Mouse (Mus musculus): ENCODE results near the gene Fam111a. TPM values are rescaled to one million over a fixed set of nuclear protein-coding genes. Genes with fewer than 3 reads are reported as not detected.
"Not testable (repeated sequence)": the region's sequence is repeated elsewhere in the genome, so short reads cannot be mapped to it uniquely, and the experiment has no call there.

Gene Fam111a
- 161 and 174 TPM in 2 replicates for total RNA-seq (2017)

- ATAC-seq (replicated peaks in 1 of 2; ENCODE audit: insufficient read depth in 1 of 2, low FRiP score in 2 of 2, low TSS enrichment in 1 of 2, low read depth in 1 of 2, poor library complexity in 2 of 2, severe bottlenecking in 2 of 2), result not testable (repeated sequence)
Observed at GRCm38 (mm10) chr19:12545440-12545839, at the start of gene Fam111a. TSS of gene Fam111a (plus strand) at chr19:12545740.

DNA sequence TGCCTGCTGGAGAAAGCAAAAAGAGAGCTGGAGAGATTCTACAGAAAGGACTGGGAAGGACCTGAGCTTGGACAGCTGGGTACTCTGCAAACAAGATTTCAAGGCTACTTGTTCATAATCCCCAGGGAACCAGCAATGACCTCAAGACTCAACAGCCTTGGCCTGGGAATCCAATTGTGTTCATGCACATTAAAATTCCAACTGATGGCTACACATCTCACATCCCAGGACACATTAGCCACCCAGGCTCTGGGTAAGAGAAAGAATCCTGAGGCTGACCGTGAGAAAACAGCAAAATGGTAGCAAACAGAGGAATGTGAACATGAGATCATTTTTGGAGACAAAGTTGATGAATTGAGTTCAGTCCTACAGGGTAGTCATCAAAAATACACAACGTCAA is 49.3 kb upstream of the Fam111a start:
- no peak for ATAC-seq (replicated peaks in 1 of 2; ENCODE audit: insufficient read depth in 1 of 2, low FRiP score in 2 of 2, low TSS enrichment in 1 of 2, low read depth in 1 of 2, poor library complexity in 2 of 2, severe bottlenecking in 2 of 2)

DNA sequence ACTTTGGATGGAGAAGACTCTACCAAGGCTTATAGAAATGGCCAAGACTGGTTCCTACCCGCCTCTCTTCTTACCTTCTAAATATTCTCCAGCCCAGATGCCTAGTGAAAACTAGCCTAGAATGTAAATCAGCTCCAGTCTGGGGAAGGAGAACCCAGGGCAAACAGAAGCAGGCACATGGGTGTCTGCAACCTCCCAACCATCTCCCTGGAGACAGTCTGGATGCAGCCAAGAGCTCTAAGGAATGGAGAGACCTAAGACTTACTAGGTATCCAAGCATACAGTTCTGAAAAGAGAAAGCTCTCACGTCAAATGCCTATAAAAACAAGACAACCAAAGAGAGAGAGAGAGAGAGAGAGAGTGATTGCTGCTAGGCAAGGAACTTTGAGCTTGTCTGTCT is 47.6 kb upstream of the Fam111a start:
- no peak for ATAC-seq (replicated peaks in 1 of 2; ENCODE audit: insufficient read depth in 1 of 2, low FRiP score in 2 of 2, low TSS enrichment in 1 of 2, low read depth in 1 of 2, poor library complexity in 2 of 2, severe bottlenecking in 2 of 2)

- no peak for ATAC-seq (replicated peaks in 1 of 2; ENCODE audit: insufficient read depth in 1 of 2, low FRiP score in 2 of 2, low TSS enrichment in 1 of 2, low read depth in 1 of 2, poor library complexity in 2 of 2, severe bottlenecking in 2 of 2)
Observed at GRCm38 (mm10) chr19:12498321-12498720, 47.2 kb upstream of the Fam111a start.

- no peak for ATAC-seq (replicated peaks in 1 of 2; ENCODE audit: insufficient read depth in 1 of 2, low FRiP score in 2 of 2, low TSS enrichment in 1 of 2, low read depth in 1 of 2, poor library complexity in 2 of 2, severe bottlenecking in 2 of 2)
Observed at GRCm38 (mm10) chr19:12498941-12499340, 46.6 kb upstream of the Fam111a start.

GRCm38 (mm10) chr19:12499485-12499884 is 46.1 kb upstream of the Fam111a start:
- ATAC-seq (replicated peaks in 1 of 2; ENCODE audit: insufficient read depth in 1 of 2, low FRiP score in 2 of 2, low TSS enrichment in 1 of 2, low read depth in 1 of 2, poor library complexity in 2 of 2, severe bottlenecking in 2 of 2), result no peak

- ATAC-seq (replicated peaks in 1 of 2; ENCODE audit: insufficient read depth in 1 of 2, low FRiP score in 2 of 2, low TSS enrichment in 1 of 2, low read depth in 1 of 2, poor library complexity in 2 of 2, severe bottlenecking in 2 of 2), result no peak
Observed at GRCm38 (mm10) chr19:12500124-12500523, 45.4 kb upstream of the Fam111a start.

- ATAC-seq (replicated peaks in 1 of 2; ENCODE audit: insufficient read depth in 1 of 2, low FRiP score in 2 of 2, low TSS enrichment in 1 of 2, low read depth in 1 of 2, poor library complexity in 2 of 2, severe bottlenecking in 2 of 2), result peak in 1 of 2 experiments; percentile 15; a peak in 1 of 4 replicates
Observed at GRCm38 (mm10) chr19:12500881-12501311, 44.6 kb upstream of the Fam111a start.

DNA sequence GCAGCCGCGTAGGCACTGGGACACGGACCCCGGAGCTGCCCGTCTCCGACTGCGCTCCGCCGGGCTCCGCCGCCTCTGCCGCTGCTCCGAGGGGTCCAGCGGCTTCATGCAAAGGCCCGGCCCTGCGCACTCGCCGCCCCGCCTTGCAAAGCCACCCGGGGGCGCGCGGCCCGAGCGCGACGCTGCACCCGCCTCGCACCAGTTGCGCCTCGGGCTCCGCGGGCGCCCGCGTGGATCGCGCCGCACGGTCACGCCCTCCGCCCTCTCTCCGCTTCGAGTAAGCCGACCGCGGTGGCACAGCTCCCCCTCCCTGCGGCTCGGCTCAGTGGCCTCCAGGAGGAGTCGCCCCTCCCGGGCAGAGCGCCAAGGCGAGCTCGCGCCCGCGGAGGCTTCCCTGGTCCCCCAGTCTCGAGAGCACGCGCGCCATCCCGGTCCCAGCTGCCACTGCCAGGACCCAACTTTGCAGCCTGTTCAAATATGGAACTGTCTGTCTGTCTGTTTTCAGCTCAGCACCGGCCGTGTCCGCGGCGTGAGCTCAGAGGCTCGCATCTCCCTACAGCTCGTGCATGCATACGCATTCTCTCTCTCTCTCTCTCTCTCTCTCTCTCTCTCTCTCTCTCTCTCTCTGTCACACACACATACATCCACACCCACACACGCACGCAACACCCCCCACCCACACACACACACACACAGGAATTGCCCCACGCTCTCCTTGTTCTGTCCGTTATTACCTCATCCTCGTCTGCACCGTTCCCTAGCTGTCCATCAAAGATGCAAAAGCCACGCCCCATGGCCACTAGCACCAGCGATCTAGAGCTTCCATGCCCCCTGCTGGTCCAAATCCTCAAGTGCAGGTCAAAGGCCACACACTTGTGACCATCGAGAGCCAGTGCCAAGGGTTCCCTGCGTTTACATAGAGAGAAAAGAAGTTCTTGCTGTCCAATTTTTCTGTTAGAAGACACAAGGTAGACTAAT is 43.9 kb upstream of the Fam111a start, which contains the start of gene Dtx4:
Dtx4 (minus strand) TSS at position 85 of the 978 bp plus-strand sequence.
- ATAC-seq (replicated peaks in 1 of 2; ENCODE audit: insufficient read depth in 1 of 2, low FRiP score in 2 of 2, low TSS enrichment in 1 of 2, low read depth in 1 of 2, poor library complexity in 2 of 2, severe bottlenecking in 2 of 2), result peak; percentile 96 to 99

- ATAC-seq (replicated peaks in 1 of 2; ENCODE audit: insufficient read depth in 1 of 2, low FRiP score in 2 of 2, low TSS enrichment in 1 of 2, low read depth in 1 of 2, poor library complexity in 2 of 2, severe bottlenecking in 2 of 2), result no peak
Observed at GRCm38 (mm10) chr19:12502756-12503155, 42.8 kb upstream of the Fam111a start.

- ATAC-seq (replicated peaks in 1 of 2; ENCODE audit: insufficient read depth in 1 of 2, low FRiP score in 2 of 2, low TSS enrichment in 1 of 2, low read depth in 1 of 2, poor library complexity in 2 of 2, severe bottlenecking in 2 of 2), result no peak
Observed at GRCm38 (mm10) chr19:12514621-12515020, 30.9 kb upstream of the Fam111a start.

GRCm38 (mm10) chr19:12517671-12518540 is 27.6 kb upstream of the Fam111a start:
- ATAC-seq (replicated peaks in 1 of 2; ENCODE audit: insufficient read depth in 1 of 2, low FRiP score in 2 of 2, low TSS enrichment in 1 of 2, low read depth in 1 of 2, poor library complexity in 2 of 2, severe bottlenecking in 2 of 2), result peak; percentile 90 to 93

DNA sequence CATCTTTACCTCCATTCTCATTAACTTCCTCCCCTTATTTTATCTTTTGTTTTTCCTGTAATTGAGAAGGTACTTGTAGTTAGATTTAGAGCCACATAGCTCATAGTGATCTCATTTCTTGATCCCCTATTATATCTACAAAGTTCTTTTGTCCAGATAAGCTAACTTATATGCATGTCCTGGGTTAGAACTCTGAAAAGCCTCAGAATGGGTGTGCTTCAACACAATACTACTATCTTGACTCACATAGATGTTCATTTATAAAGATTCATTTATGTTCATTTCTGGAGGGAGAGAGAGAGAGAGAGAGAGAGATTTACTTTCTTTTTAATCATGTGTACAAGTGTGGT is 27.0 kb upstream of the Fam111a start:
- ATAC-seq (replicated peaks in 1 of 2; ENCODE audit: insufficient read depth in 1 of 2, low FRiP score in 2 of 2, low TSS enrichment in 1 of 2, low read depth in 1 of 2, poor library complexity in 2 of 2, severe bottlenecking in 2 of 2), result no peak

DNA sequence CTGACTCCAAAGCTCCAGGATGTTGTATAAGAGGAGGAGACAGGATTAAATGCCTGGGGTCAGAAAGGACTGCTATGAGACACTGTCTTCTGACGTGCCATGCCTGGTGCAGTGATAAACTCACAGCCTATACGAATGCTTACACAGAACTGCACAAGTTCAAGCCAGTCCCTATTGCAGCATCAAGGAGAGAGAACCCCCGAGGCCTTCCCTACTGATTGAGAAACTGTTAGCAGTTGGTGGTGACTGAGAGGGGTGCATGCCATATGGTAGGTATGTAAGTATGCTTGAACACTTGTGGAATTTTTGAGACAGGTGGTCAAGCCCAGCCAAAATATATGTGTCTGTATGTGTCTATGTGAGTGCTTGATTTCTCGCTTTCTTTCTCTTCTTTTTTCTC is 22.2 kb upstream of the Fam111a start:
- ATAC-seq (replicated peaks in 1 of 2; ENCODE audit: insufficient read depth in 1 of 2, low FRiP score in 2 of 2, low TSS enrichment in 1 of 2, low read depth in 1 of 2, poor library complexity in 2 of 2, severe bottlenecking in 2 of 2), result no peak

DNA sequence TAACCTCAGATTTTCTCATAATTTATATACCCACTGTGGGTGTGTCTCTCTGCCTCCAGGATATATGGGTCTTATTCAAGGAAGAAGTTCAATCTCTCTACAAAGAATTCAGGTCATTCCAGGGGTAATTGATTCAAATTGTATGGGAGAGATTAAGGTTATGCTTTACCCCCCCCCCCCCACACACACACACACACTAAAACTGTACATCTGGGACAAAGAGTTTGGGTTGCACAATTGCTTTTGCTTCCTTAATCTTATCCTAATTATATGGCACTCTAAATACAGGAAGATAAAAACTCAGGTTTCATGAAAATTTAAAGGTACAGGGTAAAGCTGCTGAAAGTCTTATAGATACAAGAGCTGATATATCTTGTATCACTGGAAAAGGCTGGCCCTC is 8.4 kb upstream of the Fam111a start:
- ATAC-seq (replicated peaks in 1 of 2; ENCODE audit: insufficient read depth in 1 of 2, low FRiP score in 2 of 2, low TSS enrichment in 1 of 2, low read depth in 1 of 2, poor library complexity in 2 of 2, severe bottlenecking in 2 of 2), result no peak

DNA sequence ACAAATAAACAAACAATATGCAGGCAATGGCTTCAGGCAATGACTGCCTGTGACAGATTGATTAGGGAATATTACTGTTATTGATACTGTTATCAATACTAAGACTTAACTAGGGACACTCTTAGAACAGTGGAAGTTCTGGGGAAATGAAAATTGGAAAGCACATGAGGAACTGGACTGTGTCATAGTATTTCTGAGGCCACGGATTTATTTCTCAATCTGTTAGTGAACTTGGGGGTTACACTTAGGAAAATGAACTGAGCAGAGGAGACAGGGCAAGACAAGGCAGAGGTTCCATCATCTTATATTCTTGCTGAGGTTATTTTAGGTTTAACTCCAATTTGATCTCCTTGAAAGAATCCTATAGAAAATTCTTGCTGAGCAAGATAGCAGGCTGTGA is 5.6 kb upstream of the Fam111a start:
- ATAC-seq (replicated peaks in 1 of 2; ENCODE audit: insufficient read depth in 1 of 2, low FRiP score in 2 of 2, low TSS enrichment in 1 of 2, low read depth in 1 of 2, poor library complexity in 2 of 2, severe bottlenecking in 2 of 2), result no peak

DNA sequence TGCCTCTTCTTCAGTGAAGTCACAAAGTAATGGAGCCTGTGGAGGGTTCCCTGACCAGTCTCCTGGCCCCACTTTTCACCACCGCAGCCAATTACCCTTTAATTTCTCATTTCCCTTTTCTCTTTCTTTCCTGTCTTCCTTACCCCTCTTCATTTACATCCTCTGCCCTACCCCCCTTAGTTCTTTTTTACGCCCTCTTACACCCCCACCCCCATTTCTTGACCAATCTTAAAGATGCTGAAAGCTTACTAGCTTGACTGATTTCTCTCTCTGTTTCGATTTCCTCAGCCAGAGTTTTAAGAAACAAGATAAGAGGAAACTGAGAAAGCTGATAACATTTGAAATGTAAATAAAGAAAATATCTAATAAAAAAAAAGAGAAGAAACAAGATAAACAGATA is 4.8 kb upstream of the Fam111a start:
- ATAC-seq (replicated peaks in 1 of 2; ENCODE audit: insufficient read depth in 1 of 2, low FRiP score in 2 of 2, low TSS enrichment in 1 of 2, low read depth in 1 of 2, poor library complexity in 2 of 2, severe bottlenecking in 2 of 2), result no peak

GRCm38 (mm10) chr19:12541644-12542043 is 3.9 kb upstream of the Fam111a start:
- ATAC-seq (replicated peaks in 1 of 2; ENCODE audit: insufficient read depth in 1 of 2, low FRiP score in 2 of 2, low TSS enrichment in 1 of 2, low read depth in 1 of 2, poor library complexity in 2 of 2, severe bottlenecking in 2 of 2), result no peak

Measured in hematopoietic stem cell, adult 5-6 weeks (primary cell).